Mouse (Mus musculus) CH12.LX (cell line): Measurements from ENCODE around the gene Olfr651. TPM values are rescaled to one million over a fixed set of nuclear protein-coding genes. Genes with fewer than 3 reads are reported as not detected.

ENCODE experiments used
- DNase-seq: peaks from one replicate; pipeline ENCODE4 v3.0.0-alpha.2; 2013; ENCODE audit errors: extremely low read depth
- H3K27ac ChIP-seq: 2 replicates; pipeline ENCODE4 v1.5.1; 2012; ENCODE audit warnings: low read depth, mild to moderate bottlenecking, control low read depth, moderate library complexity; ENCODE audit not compliant: insufficient read depth
- H3K27me3 ChIP-seq: replicated peaks from 2 replicates; pipeline ENCODE3; 2012; ENCODE audit warnings: inconsistent platforms
- H3K36me3 ChIP-seq, 2 experiments: replicated peaks in 1 of 2; 2 replicates each; pipeline versions ENCODE3 to v1.6.1; 2012; ENCODE audit warnings: inconsistent platforms in 1 of 2, low read length in 1 of 2, mild to moderate bottlenecking in 1 of 2, mixed read lengths in 1 of 2, moderate library complexity in 1 of 2; ENCODE audit not compliant: control insufficient read depth in 1 of 2, insufficient read depth in 1 of 2
- H3K4me1 ChIP-seq, 2 experiments: 2 replicates each; pipeline ENCODE4 v1.6.1; 2012; ENCODE audit warnings: inconsistent platforms in 1 of 2, moderate library complexity in 1 of 2; ENCODE audit not compliant: insufficient read depth in 2 of 2, control insufficient read depth in 1 of 2
- H3K4me2 ChIP-seq: 2 replicates; pipeline ENCODE4 v1.6.1; 2012; ENCODE audit warnings: low read depth, mild to moderate bottlenecking, control low read depth; ENCODE audit not compliant: poor library complexity, insufficient read depth, severe bottlenecking
- H3K4me3 ChIP-seq, 3 experiments: fragments of 150-350 bp in 1 of 3; sonication (generic) in 1 of 3; replicated peaks in 1 of 3; 2 replicates each; pipeline versions ENCODE3 to v1.5.1; 2011 to 2012; ENCODE audit warnings: low read depth in 2 of 3, low read length in 2 of 3, mild to moderate bottlenecking in 2 of 3, moderate library complexity in 2 of 3, control low read depth in 1 of 3, improper control_type of control experiment in 1 of 3, inconsistent platforms in 1 of 3, mixed read lengths in 1 of 3; ENCODE audit not compliant: poor library complexity in 1 of 3
- H3K79me2 ChIP-seq: replicated peaks from 2 replicates; pipeline ENCODE4 v1.6.1; 2012; ENCODE audit warnings: mild to moderate bottlenecking, moderate library complexity; ENCODE audit not compliant: control insufficient read depth, poor library complexity, insufficient read depth, severe bottlenecking; ENCODE audit errors: extremely low read depth
- H3K9ac ChIP-seq: 2 replicates; pipeline ENCODE4 v1.6.1; 2012; ENCODE audit warnings: low read depth, mild to moderate bottlenecking, control low read depth, moderate library complexity; ENCODE audit not compliant: insufficient read depth
- H3K9me3 ChIP-seq: replicated peaks from 2 replicates; pipeline ENCODE3; 2012; ENCODE audit warnings: low read length, inconsistent platforms, mixed read lengths
- CHD1 ChIP-seq: IDR thresholded peaks from 2 replicates; pipeline ENCODE4 v1.6.1; 2012; ENCODE audit warnings: low read depth, low read length, improper control_type of control experiment, inconsistent platforms
- ELF1 ChIP-seq: IDR thresholded peaks from 2 replicates; pipeline ENCODE4 v1.6.1; 2014; ENCODE audit warnings: low read depth, mild to moderate bottlenecking, inconsistent platforms, low read length, improper control_type of control experiment
- EP300 ChIP-seq: IDR thresholded peaks from 2 replicates; pipeline ENCODE4 v1.6.1; 2011; ENCODE audit warnings: low read length, improper control_type of control experiment
- GABPA ChIP-seq: IDR thresholded peaks from 2 replicates; pipeline ENCODE4 v1.6.1; 2012; ENCODE audit warnings: low read depth, low read length, improper control_type of control experiment, inconsistent platforms; ENCODE audit not compliant: insufficient replicate concordance
- HCFC1 ChIP-seq: IDR thresholded peaks from 2 replicates; pipeline ENCODE4 v1.6.1; 2012; ENCODE audit warnings: low read depth, mild to moderate bottlenecking, inconsistent platforms, low read length, improper control_type of control experiment
- IRF4 ChIP-seq: IDR thresholded peaks from 2 replicates; pipeline ENCODE4 v1.6.1; 2014; ENCODE audit warnings: low read depth, mild to moderate bottlenecking, inconsistent platforms, low read length, improper control_type of control experiment
- KAT2A ChIP-seq: IDR thresholded peaks from 2 replicates; pipeline ENCODE4 v1.6.1; 2012; ENCODE audit warnings: low read length, improper control_type of control experiment, inconsistent platforms; ENCODE audit not compliant: insufficient replicate concordance
- MAX ChIP-seq: IDR thresholded peaks from 2 replicates; pipeline ENCODE4 v1.6.1; 2011; ENCODE audit warnings: low read length, improper control_type of control experiment
- MAZ ChIP-seq: IDR thresholded peaks from 2 replicates; pipeline ENCODE4 v1.6.1; 2012; ENCODE audit warnings: low read depth, mild to moderate bottlenecking, inconsistent platforms, low read length, improper control_type of control experiment, moderate library complexity
- MEF2A ChIP-seq: IDR thresholded peaks from 2 replicates; pipeline ENCODE4 v1.6.1; 2014; ENCODE audit warnings: low read depth, mild to moderate bottlenecking, inconsistent platforms, low read length, improper control_type of control experiment, borderline replicate concordance
- PAX5 ChIP-seq: IDR thresholded peaks from 2 replicates; pipeline ENCODE4 v1.6.1; 2012; ENCODE audit warnings: low read length, inconsistent platforms, mixed read lengths
- POLR2A ChIP-seq: IDR thresholded peaks from 2 replicates; pipeline ENCODE4 v1.6.1; 2011; ENCODE audit warnings: low read depth, mild to moderate bottlenecking, improper control_type of control experiment, low read length
- RCOR1 ChIP-seq: conservative IDR thresholded peaks from 2 replicates; pipeline ENCODE4 v1.6.1; 2012; ENCODE audit warnings: low read depth, mild to moderate bottlenecking, inconsistent platforms, low read length, improper control_type of control experiment
- TBP ChIP-seq: conservative IDR thresholded peaks from 2 replicates; pipeline ENCODE4 v1.6.1; 2011; ENCODE audit warnings: low read depth, low read length, improper control_type of control experiment
- TCF12 ChIP-seq: IDR thresholded peaks from 2 replicates; pipeline ENCODE4 v1.6.1; 2014; ENCODE audit warnings: low read depth, mild to moderate bottlenecking, inconsistent platforms, low read length, improper control_type of control experiment
- USF2 ChIP-seq: conservative IDR thresholded peaks from 2 replicates; pipeline ENCODE4 v1.6.1; 2011; ENCODE audit warnings: low read depth, low read length, improper control_type of control experiment
- ZC3H11A ChIP-seq: IDR thresholded peaks from 2 replicates; pipeline ENCODE4 v1.6.1; 2012; ENCODE audit warnings: low read depth, mild to moderate bottlenecking, inconsistent platforms, low read length, improper control_type of control experiment
- dilution Hi-C: fragments of 300-500 bp; cut with MboI; formaldehyde crosslinking; loops from 2 replicates; pipeline ENCODE4 v1.14.3; 2020; ENCODE audit warnings: low sequenced_read_pairs; ENCODE audit not compliant: extremely low pct_unique_long_range_greater_than_20kb, extremely low pct_ligation_motif_present
- in situ Hi-C: fragments of 300-500 bp; cut with MboI; formaldehyde crosslinking; loops from 3 replicates; pipeline ENCODE4 v1.14.3; 2019; ENCODE audit warnings: low sequenced_read_pairs, low pct_ligation_motif_present, low pct_unique_long_range_greater_than_20kb, mixed read lengths
- polyA plus RNA-seq: library from polyadenylated mRNA; unstranded; fragments of >175 nt; gene quantifications from 2 replicates; pipeline ENCODE4 v1.2.1, GENCODE M21; 2012; ENCODE audit warnings: low read depth; ENCODE audit not compliant: insufficient read length
- total RNA-seq, 2 experiments: library from RNA; depleted of rRNA; stranded (reverse); fragments of 300-350 nt in 1 of 2; fragments of >200 nt in 1 of 2; gene quantifications; 2 replicates each; pipeline ENCODE4 v1.2.3; 2012 to 2014

Gene Olfr651
- total and polyA plus RNA-seq, 3 experiments, result not detected

GRCm38 (mm10) chr7:104580846-104581245 lies 30.9 kb downstream of the Olfr651 start:
- Histone ChIP-seq H3K9me3 (no peaks in the 10 kb centered on the region), H3K27ac (no peak overlapping the region), H3K9ac (no peak overlapping the region), H3K4me3 (no peak overlapping the region), H3K27me3 (no peaks in the 10 kb centered on the region), H3K4me1 (peaks cover 0 to 8% of the 10 kb centered on the region in 2 experiments; a peak in 2 of 4 replicates), H3K36me3 (no peaks in the 10 kb centered on the region)
- dilution Hi-C loops (no loop called here), in situ Hi-C loops (loop anchor here (25.0 kb wide), 1 partner anchor 219 kb away; the partner anchor contains the start of genes Trim12c and Trim30b)
- DNase-seq, result no peak
- TF ChIP-seq RCOR1, result no peak
- no peak for TF ChIP-seq ELF1
- no peak for TF ChIP-seq KAT2A
- TF ChIP-seq, all 38 proteins: peak for 0
- Histone ChIP-seq H3K4me2 (no peak overlapping the region), H3K79me2 (no peaks in the 10 kb centered on the region)

GRCm38 (mm10) chr7:104581429-104581828 lies 31.5 kb downstream of the Olfr651 start:
- Histone ChIP-seq H3K4me2 (no peak overlapping the region), H3K4me1 (peaks cover 0 to 8% of the 10 kb centered on the region in 2 experiments; a peak in 2 of 4 replicates), H3K9ac (no peak overlapping the region), H3K27me3 (no peaks in the 10 kb centered on the region), H3K36me3 (no peaks in the 10 kb centered on the region), H3K79me2 (no peaks in the 10 kb centered on the region), H3K27ac (no peak overlapping the region), H3K9me3 (no peaks in the 10 kb centered on the region), H3K4me3 (no peak overlapping the region)
- in situ Hi-C loops (loop anchor here (25.0 kb wide), 1 partner anchor 219 kb away; the partner anchor contains the start of genes Trim12c and Trim30b), dilution Hi-C loops (no loop called here)
- no peak for DNase-seq
- no peak for TF ChIP-seq GABPA
- TF ChIP-seq PAX5, result no peak
- no peak for TF ChIP-seq CHD1
- TF ChIP-seq MAX, result no peak
- no peak for TF ChIP-seq HCFC1
- no peak for TF ChIP-seq TBP
- no peak for TF ChIP-seq EP300
- no peak for TF ChIP-seq USF2
- TF ChIP-seq POLR2A, result no peak
- no peak for TF ChIP-seq ZC3H11A
- no peak for TF ChIP-seq MEF2A
- no peak for TF ChIP-seq IRF4
- TF ChIP-seq MAZ, result no peak
- no peak for TF ChIP-seq TCF12
